Mouse (Mus musculus): ENCODE measurements around the gene Mast1. TPM values are rescaled to one million over a fixed set of nuclear protein-coding genes. Genes with fewer than 3 reads are reported as not detected.

Gene Mast1
- total RNA-seq, 2 experiments from 2014 or later: 85.7 to 90.3 TPM

GRCm38 (mm10) chr8:84945633-84946527, 8.7 kb upstream of the Mast1 start:
- intact Hi-C loops (cut with DNase I): loop anchor here (2.0 kb wide), 1 partner anchor 19 kb away; no protein-coding TSS in a partner anchor

GRCm38 (mm10) chr8:84945235-84945632, 8.1 kb upstream of the Mast1 start:
- peak; percentile 83 to 94 for DNase-seq (ENCODE audit: low spot score in 2 of 2)
- intact Hi-C loops (cut with DNase I): no loop called here

More at GRCm38 (mm10) chr8:84945633-84946527, 8.7 kb upstream of the Mast1 start:
- DNase-seq (ENCODE audit: low spot score in 2 of 2): peak; percentile 40 to 53

- intact Hi-C loops (cut with DNase I): no loop called here
- DNase-seq (ENCODE audit: low spot score in 2 of 2): peak; percentile 69 to 87
These were observed 7.5 kb upstream of the Mast1 start for GRCm38 (mm10) chr8:84944478-84945160.

- intact Hi-C loops (cut with DNase I): no loop called here
These were observed 6.5 kb upstream of the Mast1 start for GRCm38 (mm10) chr8:84943699-84944098.

GRCm38 (mm10) chr8:84937620-84938485, 694 bp upstream of the Mast1 start:
- intact Hi-C loops (cut with DNase I): no loop called here
- DNase-seq (ENCODE audit: low spot score in 2 of 2): no peak

More at GRCm38 (mm10) chr8:84943699-84944098, 6.5 kb upstream of the Mast1 start:
- no peak for DNase-seq (ENCODE audit: low spot score in 2 of 2)

GRCm38 (mm10) chr8:84936041-84936961, 858 bp downstream of the Mast1 start:
- DNase-seq (ENCODE audit: low spot score in 2 of 2): no peak
- intact Hi-C loops (cut with DNase I): no loop called here

- intact Hi-C loops (cut with DNase I): no loop called here
- no peak for DNase-seq (ENCODE audit: low spot score in 2 of 2)
These were observed 1.7 kb downstream of the Mast1 start for GRCm38 (mm10) chr8:84935489-84935888.

GRCm38 (mm10) chr8:84934860-84935259, 2.3 kb downstream of the Mast1 start:
- intact Hi-C loops (cut with DNase I): no loop called here

GRCm38 (mm10) chr8:84933767-84934559, 3.2 kb downstream of the Mast1 start:
- peak; percentile 42 to 80 for DNase-seq (ENCODE audit: low spot score in 2 of 2)
- intact Hi-C loops (cut with DNase I): no loop called here

More at GRCm38 (mm10) chr8:84934860-84935259, 2.3 kb downstream of the Mast1 start:
- peak; percentile 48 to 68 for DNase-seq (ENCODE audit: low spot score in 2 of 2)

- intact Hi-C loops (cut with DNase I): no loop called here
- no peak for DNase-seq (ENCODE audit: low spot score in 2 of 2)
These were observed 6.6 kb downstream of the Mast1 start for GRCm38 (mm10) chr8:84930582-84930981.

- intact Hi-C loops (cut with DNase I): loop anchor here (5.0 kb wide), 1 partner anchor 34 kb away; no protein-coding TSS in a partner anchor
These were observed 8.5 kb downstream of the Mast1 start for GRCm38 (mm10) chr8:84928456-84929306.

GRCm38 (mm10) chr8:84927513-84927912, 9.6 kb downstream of the Mast1 start:
- intact Hi-C loops (cut with DNase I): loop anchor here (5.0 kb wide), 1 partner anchor 35 kb away; no protein-coding TSS in a partner anchor
- DNase-seq (ENCODE audit: low spot score in 2 of 2): no peak

More at GRCm38 (mm10) chr8:84928456-84929306, 8.5 kb downstream of the Mast1 start:
- peak; percentile 71 to 74 for DNase-seq (ENCODE audit: low spot score in 2 of 2)

GRCm38 (mm10) chr8:84925557-84925956, 11.6 kb downstream of the Mast1 start:
- intact Hi-C loops (cut with DNase I): loop anchor here (5.0 kb wide), 1 partner anchor 37 kb away; no protein-coding TSS in a partner anchor

GRCm38 (mm10) chr8:84921596-84921995, 15.6 kb downstream of the Mast1 start:
- intact Hi-C loops (cut with DNase I): no loop called here
- no peak for DNase-seq (ENCODE audit: low spot score in 2 of 2)

More at GRCm38 (mm10) chr8:84925557-84925956, 11.6 kb downstream of the Mast1 start:
- DNase-seq (ENCODE audit: low spot score in 2 of 2): no peak

- no peak for DNase-seq (ENCODE audit: low spot score in 2 of 2)
- intact Hi-C loops (cut with DNase I): loop anchor here (5.0 kb wide), 1 partner anchor 39 kb away; no protein-coding TSS in a partner anchor
These were observed 18.5 kb downstream of the Mast1 start for GRCm38 (mm10) chr8:84918646-84919045.

- no peak for DNase-seq (ENCODE audit: low spot score in 2 of 2)
- intact Hi-C loops (cut with DNase I): loop anchor here (5.0 kb wide), 1 partner anchor 40 kb away; no protein-coding TSS in a partner anchor
These were observed 19.4 kb downstream of the Mast1 start for GRCm38 (mm10) chr8:84917781-84918180.
